Mouse (Mus musculus): ENCODE measurements around the gene Trib2.

GRCm38 (mm10) chr12:15771686-15772085 is 45.0 kb downstream of the Trib2 start:
- TF ChIP-seq CTCF (IDR thresholded peaks at IDR 0.05; ENCODE audit: control insufficient read depth, insufficient read depth, low read length) (no peak), POLR2A (IDR thresholded peaks at IDR 0.05; ENCODE audit: borderline replicate concordance, control insufficient read depth, low read depth, low read length) (no peak)
